Comparison of ENCODE assay signal across 8 mouse cellular contexts in genomic region chr4:77519166-77519565, GRCm38 (mm10).
A peak's percentile ranks its signal among the peaks of the same experiment; 100 is the strongest.
DNase-seq lines count a peak whose midpoint lies in the region; ATAC-seq lines count a peak whose summit lies in the region.

No protein-coding gene starts in this region.

- ATAC-seq in hematopoietic stem cell, adult 5-6 weeks (replicated peaks in 1 of 2; ENCODE audit: insufficient read depth in 1 of 2, low FRiP score in 2 of 2, low TSS enrichment in 1 of 2, low read depth in 1 of 2, poor library complexity in 2 of 2, severe bottlenecking in 2 of 2), result peak; percentile 82 to 97

- peak; percentile 8 for DNase-seq in adrenal gland, postnatal 14 days
- no peak for DNase-seq in adrenal gland, postnatal 4 days (ENCODE audit: low spot score in 2 of 2)
- DNase-seq in right cerebral cortex, adult 18-20 months, result peak; percentile 46
- DNase-seq in right cerebral cortex, postnatal 14 days, result no peak
- peak; percentile 10 to 21 for DNase-seq in left cerebral cortex, adult 9 months (ENCODE audit: low spot score in 2 of 2)
- peak; percentile 2 for DNase-seq in yolk sac, embryonic 10.5 days (ENCODE audit: low spot score)
- DNase-seq in gastrocnemius, postnatal 10 days, result no peak

Comparison
In these comparisons a context has a peak if more than half of its experiments do, and no peak if none do; other contexts are left out.
1. DNase-seq: peak in adrenal gland, postnatal 14 days (single experiment), right cerebral cortex, adult 18-20 months (single experiment), left cerebral cortex, adult 9 months (2 of 2) and yolk sac, embryonic 10.5 days (single experiment); none in adrenal gland, postnatal 4 days (0 of 2), right cerebral cortex, postnatal 14 days (single experiment) and gastrocnemius, postnatal 10 days (single experiment).